Mouse (Mus musculus): ENCODE results near the gene Ifnk.
A peak's percentile ranks its signal among the peaks of the same experiment; 100 is the strongest.

Ifnk gene

DNA sequence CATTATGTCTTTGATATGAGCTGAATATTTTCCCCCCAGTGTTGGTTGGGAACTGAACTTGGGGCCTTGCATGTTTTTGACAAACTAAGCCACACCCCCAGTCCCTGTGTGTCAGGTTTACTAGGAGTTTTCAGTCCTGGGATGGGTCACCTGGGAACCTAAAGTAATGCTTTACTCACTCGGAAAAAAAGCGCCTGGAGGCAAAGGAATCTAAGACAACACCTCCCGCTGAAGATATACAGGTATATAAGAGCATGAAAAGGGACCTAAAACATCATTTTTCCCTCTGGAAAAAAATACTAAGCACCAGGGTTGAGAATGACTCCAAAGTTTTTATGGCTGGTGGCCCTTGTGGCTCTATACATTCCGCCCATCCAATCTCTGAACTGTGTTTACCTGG, at the start of gene Ifnk:
Gene Ifnk (plus strand): TSS at position 301 of the 400 bp plus-strand sequence.
- DNase-seq = peak; percentile 31

DNA sequence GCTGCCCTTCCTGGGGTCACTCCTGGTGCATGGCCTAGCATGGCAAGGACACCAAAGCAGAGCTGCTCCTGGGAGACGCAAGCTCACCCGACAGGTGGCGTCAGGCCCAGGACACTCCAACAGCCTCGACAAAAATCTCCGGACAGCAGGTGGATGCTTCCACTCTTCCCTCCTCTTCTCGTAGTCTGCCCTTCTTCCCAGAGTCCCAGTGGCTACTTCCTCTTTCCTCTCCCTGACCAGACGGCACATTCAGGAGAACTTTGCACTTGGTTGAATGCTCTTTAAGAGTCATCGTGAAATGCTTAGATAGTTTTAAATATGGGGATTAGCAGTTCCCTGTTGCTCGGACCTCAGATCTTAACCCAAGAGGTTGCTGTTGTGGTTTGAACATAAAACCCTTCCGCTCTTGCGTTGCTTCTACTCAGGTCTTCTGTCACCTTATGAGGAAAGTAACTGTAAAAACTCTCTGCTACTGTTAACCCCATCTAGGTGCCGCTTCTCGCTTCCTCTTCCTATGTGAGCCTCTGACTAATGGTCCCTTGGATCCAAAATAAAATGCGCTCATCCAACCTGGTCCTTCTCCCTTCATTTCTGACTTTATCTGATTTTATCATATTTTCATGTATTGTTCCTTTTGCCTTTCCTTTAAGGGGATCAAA, 46.6 kb upstream of the Ifnk start:
- DNase-seq = peak; percentile 67

DNA sequence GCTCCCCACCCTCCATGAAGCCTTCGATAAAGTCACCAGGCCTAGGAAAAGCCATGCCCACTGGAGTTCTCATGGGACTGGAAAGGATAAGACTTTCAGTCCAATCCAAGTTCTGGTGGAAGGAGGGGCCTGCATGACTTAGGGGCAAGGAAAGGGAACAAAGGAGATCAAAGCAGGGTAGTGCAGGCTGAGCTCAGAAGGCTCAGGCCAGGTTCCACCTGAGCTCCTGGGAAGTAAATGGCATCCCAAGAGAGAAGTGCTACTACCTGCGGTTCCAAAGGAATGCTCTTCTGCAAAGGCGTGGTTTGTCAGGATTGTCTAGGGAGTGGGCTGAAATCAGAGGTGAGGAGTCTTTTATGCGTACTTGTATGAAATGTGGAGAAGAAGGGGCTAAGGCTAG, 39.4 kb upstream of the Ifnk start:
- no peak for DNase-seq

DNA sequence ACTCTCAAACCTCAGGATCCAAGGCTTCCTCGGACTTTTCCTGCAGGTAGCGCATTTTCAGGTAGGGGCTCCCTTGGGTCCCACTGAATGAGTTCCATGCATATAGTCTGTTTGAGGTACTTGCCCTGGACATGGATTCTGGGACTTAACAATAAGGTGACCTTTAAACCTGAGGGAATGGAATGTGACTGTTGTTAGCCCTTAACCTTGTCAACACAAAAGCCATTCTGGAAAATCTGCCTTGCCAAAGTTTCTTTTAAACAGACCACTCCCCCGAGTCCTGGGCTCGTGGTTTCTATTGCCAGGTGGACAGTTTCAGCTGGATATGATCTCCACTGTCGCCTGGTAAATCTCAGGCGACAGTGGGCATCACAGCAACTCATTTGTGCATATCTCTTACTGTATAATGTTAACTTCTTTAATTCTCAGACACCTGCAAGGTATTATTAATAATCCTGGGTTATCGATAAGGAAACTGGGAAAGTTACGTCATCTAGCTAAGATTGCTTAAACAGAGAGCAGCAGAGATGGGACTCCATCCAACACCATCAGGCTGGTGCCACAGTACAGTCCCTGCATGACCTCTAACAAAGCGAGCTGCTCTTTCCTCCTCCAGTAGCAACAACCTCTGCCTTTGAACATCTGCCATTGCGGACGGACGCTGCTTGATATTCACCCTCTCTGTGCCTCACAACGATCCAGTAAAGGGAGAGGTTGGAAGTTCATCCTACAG, 38.2 kb upstream of the Ifnk start:
- peak; percentile 61 for DNase-seq

DNA sequence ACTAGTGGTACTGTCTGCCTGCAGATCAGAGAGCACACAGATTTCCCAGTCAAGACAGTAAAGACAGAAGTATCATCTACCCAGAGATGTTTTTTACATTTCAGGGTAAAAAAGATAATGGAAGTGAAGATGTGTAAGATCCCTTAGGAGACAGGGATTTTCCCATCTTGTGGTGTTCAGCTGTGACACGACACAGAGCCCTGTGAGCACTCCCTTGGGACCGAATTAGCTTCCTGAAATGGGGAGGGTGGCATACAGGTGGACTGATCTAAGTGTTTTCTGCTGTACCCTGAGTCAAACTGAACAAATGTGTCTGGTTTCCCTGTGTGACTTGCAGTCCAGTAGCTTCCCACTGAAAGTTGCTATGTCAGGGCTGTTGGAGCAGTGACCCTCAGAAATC, 36.9 kb upstream of the Ifnk start:
- no peak for DNase-seq

DNA sequence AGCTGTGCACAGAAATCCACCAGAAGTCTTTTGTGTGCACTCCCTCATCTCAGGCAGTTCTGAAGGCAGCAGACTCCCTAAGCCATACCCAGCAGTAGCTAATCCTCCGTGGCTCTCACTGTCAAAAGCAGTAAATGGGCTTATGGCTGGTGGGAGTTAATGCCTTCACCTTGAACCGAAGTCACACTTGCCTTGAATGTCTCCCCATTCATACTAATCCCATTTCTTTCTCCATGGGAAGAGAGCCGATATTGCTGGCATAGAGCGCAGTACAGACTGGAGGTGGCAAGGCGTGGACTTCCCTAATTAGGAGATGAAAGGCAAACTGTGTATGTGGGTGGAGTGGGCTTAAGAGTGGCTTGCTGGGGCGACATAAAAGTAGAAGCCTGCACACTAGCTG, 35.9 kb upstream of the Ifnk start:
- DNase-seq = peak; percentile 61

DNA sequence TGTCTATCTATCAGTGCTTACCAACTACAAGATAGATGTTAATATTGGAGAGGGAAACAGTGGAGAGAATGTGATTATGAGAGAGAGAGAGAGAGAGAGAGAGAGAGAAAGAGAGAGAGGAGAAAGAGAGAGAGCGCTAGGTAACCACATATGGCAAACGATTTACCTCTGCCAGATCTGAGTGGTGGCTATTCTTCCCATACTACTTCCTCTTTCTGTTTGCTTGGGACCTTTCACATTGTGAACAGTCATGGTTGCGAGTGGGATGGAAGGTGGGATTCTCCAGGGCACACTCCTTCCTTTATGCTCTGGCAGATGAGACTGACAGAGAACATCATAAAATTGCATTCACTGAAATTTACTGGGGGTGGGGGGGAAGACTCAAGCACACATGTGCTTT, 34.7 kb upstream of the Ifnk start:
- peak; percentile 70 for DNase-seq

DNA sequence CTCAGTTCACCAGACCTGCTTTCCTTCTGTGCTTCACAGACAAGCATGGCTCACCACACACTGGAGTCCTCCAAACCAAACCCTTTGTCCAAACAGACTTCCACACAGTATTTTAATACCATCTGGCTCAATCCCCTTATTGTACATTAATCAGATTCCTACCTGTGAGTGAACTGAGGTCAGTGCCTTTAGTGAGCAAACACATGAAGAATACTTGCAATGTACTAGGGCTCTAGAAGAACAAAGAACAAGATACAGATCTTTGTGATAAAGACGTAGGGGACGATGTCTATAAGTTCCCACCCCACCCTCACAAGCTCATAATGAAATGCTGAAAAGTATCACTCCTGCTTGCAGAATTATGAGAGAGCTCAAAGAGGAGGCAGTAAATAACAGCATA, 33.0 kb upstream of the Ifnk start:
- no peak for DNase-seq

DNA sequence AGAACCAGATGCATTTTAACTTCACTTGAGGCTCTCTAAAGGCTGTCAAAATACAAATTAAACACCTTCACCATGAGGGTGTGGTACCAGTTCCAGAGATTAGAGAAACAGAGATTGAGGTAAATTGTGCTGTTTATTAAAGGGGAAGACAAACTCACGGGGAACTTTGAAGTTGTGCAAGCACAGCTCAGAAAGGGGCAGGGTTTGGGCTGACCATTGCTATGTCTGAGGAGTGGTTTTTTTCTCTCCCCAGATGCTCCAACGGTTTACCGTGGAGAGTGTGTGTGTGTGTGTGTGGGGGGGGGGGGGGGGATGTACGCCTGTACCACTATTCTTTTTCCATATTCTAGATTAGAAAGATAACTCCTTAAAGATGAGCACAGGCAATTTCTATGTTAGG, 31.7 kb upstream of the Ifnk start:
- DNase-seq = peak; percentile 28

DNA sequence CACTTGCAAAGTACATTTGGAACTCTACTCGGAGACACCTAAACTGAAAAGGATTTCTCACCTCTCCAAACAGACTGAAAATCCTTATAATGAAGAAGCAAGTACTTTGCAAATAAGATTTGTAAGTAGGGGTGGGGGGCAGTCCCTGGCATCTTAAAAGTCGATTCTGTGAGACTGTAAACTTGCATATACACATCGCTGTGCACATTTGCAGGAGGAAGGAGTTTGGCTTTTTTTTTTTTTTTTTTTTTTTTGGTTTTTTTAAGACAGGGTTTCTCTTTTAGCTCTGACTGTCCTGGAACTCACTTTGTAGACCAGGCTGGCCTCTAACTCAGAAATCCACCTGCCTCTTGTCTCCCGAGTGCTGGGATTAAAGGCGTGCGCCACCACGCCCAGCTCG, 31.3 kb upstream of the Ifnk start:
- DNase-seq = no peak

DNA sequence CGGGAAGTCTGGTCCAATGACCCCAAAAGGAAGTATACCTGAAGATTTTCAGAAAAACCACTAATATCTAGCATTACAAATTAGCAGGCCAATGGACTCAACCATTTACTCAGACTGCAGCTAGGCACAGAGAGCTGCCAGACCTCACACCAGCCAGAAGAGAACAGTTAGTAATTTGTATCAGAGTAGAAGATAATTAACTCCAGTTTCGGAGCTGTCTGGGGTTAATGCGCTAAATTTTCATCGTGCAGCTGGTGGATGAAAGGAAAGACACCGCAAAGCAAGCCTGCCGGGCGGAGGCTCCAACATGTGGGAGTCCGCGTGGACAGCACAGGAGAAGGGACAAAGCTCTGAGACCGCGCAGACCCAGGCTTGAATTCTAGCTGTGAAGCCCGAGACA, 30.8 kb upstream of the Ifnk start:
- DNase-seq = peak; percentile 80

DNA sequence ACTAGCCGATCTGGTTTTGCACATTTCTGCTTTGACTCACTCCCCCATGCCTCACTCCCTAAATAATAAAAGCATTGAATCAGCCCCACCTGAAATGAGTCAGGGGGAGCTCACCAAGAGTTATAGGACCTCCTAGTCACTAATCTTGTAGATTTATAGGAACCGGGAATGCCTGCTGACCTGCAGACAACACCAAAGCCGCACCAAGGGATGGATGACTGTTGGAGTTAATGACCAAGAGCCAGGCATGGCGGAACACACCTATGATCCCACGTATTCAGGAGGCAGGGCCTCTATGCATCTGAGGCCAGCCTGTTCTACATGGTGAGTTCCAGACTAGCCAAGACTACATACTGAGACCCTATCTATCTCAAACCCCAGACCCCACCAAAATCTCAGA, 28.8 kb upstream of the Ifnk start:
- DNase-seq = peak; percentile 82

DNA sequence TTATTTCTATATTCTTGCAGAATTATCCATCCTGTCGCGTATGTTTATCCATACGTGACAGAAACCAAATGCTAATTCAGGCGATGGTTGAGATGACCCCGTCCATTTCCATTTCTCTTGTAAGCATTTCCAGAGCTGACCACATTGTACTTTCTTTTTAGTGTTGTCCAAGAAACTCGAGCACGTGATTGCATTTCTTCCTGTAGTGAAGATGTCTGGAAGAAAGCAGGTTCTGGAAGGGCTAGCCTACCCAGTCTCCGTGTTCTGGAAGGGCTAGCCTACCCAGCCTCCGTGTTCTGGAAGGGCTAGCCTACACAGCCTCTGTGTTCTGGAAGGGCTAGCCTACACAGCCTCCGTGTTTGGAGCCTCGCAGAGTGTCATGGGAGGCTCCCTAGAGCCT, 27.8 kb upstream of the Ifnk start:
- DNase-seq = no peak

DNA sequence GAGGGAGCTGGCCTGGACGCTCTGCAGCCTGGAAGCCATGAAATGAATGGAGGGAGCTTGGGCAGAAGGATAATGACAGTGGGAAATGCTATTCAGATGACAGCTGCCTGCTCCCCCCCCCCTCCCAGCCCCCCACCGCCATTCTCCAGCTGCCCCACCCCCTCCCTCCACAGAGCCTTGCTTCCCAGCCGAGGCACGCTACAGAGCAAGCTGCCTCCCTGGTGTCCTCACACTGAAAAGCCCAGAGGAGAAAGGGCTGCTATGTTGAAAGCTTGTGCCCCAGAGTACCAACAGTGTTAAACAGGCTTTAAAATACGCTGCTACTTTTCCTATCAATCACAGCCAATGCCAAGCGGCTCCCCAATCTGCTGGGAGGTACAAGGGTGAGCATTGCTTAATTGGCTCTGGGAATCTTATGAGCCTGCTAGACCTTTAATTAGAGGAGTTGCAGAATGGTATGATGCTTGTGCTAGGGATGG, 26.5 kb upstream of the Ifnk start:
- peak; percentile 56 for DNase-seq

DNA sequence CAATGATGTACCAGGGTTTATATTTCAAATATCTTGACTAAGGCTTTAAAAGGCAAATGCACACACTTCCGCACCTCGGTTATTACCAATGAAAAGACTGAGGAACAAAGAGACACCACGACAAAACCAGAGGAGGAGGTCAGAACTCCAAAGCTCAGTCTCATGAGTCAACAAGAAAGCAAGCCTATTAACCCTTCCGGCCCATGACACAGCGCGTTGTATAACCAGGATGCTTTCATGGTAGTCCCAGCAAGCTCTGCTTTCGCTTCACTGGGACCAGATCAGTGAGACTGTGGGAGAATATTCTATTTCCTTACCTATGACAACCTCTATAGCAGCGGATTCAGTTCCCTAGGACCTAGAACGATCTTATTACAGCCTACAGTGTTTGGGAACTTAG, 25.1 kb upstream of the Ifnk start:
- peak; percentile 39 for DNase-seq

DNA sequence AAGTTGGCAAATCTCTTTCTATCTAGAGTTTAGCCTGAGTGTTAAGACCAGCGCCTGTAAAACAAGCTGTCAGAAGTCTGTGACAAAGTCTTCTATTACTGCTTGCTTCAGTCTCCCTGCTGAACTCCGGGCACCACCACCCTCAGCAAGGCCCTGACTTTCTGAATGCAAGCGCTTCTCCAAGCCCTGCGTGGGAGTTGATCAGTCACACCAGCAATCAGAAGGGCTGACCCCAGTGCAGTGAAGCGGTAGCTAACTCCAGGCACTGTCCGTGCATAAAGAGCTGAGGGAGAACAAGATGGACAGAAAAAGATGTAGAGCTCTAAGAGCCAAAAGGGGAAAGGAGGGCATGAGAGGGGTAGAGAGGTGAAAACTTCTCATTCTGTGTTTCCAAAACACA, 24.1 kb upstream of the Ifnk start:
- peak; percentile 73 for DNase-seq

DNA sequence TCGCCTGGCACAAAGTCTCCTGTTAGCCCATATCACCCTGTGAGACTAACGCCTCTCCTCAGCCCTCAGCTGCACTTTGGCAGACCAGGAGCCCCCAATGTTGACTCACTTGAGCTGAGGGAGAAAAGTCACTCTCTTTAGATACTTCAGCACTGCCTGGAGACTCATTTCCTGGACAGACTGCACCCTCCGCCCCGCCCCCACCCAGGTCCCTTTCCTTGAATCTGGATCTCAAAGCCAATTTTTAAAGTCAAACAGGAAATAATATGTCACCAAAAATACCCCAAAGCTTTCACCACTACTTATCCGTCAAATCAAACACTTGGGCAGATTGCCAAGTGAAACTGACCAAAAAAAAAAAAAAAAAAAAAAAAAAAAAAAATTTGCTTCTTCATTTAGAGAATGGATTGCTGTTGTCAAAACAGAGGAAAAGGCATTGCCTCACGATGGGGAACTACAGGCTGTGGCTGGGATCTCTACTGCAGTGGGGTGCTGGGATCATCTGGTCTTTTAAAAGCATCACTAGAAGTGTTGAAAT, 21.4 kb upstream of the Ifnk start:
- peak; percentile 95 for DNase-seq

DNA sequence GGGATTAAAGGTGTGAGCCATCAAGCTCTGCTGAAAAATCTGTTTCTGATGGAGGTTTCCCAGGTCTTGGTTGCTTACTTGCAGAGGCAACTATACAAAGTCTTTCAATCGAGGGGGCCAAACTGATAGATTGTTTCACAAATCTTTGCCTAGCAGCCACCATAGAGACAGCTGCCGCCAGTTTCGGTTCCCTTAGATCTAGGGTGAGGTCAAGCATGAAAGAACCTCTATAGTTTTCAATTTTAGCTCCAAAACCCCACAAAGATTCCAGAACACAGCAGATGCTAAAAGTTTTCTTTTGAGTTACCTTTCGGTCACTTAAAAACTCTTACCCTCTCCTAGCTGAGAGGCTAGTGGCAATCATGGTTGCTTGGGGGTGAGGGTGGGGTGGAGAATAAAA, 20.3 kb upstream of the Ifnk start:
- DNase-seq = peak; percentile 93

DNA sequence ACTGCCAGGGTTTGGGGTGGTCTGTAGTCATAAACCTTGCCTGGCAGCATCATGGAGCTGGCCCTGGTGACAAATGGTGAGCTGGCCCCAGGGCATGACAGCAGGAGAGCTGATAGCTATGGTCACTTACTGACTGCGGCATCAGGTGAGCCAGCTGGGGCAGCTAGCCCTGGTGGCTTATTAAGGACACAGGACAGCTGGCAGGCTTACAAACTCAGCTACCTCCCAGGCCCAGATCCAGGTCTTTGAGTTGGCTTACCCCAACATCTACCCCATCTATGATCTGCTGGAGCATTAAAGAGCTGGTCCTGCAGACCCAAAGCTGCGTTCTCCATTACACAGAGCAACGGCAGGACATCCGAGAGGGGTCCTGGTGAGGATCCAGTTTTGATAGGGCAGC, 18.4 kb upstream of the Ifnk start:
- peak; percentile 81 for DNase-seq

DNA sequence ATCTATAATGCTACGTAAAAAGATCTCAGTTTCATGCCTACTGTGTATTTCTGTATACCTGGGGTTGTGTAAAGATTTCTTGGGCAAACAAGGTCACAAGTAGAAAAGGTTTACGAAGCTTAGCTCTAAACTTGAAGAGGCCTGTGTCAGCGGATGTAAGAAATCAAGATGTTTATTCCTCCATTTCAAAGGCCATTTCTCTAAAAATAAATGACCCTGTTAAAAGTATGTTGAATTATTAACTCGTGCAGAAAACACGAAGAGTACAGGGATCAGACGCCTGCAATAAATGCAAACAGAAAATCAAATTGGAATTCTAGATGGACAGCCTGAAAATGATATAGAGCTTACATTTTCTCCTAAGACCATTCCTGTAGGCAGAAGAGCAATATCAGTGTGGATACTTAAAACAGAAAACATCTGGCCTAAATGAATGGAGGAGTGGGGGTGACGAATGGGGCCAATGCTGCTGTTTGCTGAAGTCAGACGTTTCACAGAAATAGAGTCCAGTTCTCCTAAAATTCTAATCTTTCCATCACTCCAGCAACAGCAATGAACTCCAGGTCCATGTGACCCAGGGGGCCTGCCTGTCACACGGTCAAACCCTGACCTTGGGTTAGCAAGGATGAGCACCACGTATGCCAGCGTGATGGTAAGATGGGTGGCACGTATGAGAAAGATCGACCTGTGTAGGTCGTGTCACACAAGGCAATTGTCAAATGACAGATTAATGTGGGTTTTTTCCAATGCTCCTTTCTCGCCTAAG, 16.8 kb upstream of the Ifnk start:
- DNase-seq = peak; percentile 70

DNA sequence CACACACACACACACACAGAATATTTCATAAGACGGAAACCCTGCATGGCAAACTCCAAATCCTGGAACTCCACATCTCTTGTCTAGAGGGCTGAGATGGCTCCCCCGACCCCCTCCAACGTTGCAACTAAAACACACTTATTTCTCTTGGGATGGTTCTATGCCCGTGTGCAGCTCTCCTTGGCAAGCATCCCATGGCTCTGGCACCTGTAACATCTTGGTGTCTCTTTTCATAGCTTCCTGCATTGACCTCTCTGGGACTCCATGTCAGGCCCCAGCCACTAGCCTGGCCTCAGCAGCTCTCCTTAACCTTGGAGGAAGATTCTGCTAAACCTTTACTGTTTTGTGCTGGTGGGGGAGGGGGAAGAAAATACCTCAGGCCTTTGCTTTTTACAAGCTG, 16.1 kb upstream of the Ifnk start:
- DNase-seq = peak; percentile 86

DNA sequence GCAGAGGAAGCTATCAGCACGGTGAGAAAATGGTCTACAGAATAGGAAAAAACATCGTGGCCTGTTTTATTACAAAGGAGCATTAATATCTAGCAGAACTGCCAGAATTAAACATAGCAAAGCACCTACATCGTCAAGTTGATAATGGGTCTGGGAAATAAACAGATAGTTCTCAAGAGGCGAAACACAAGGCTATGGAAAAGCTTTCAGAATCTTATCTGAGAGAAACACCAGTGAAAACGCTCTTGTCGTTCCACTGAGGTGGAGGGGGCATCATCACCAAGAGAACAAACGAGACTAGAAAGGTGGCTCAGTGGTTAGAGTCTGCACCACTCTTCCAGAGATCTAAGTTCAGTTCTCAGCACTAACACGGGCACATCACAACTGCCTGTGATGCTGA, 14.9 kb upstream of the Ifnk start:
- no peak for DNase-seq

DNA sequence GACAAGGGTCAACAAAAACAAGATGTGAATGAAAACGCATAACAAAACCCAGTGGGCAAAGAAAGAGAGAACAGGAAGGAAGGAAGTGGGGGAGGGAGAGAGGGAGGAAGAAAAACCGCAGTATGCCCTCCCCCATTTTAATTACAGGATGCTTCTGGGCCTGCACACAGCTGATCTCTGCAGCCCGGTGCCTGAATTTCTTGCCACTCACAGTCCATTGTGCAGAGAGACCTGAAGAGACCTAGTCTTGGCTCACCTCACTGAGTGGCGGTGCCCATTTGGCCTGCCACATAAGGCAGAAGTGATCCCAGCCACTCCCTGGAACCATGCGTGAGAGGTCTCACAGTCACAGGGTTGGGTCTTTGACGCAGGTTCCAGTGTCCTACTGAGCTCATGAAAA, 13.8 kb upstream of the Ifnk start:
- peak; percentile 82 for DNase-seq

DNA sequence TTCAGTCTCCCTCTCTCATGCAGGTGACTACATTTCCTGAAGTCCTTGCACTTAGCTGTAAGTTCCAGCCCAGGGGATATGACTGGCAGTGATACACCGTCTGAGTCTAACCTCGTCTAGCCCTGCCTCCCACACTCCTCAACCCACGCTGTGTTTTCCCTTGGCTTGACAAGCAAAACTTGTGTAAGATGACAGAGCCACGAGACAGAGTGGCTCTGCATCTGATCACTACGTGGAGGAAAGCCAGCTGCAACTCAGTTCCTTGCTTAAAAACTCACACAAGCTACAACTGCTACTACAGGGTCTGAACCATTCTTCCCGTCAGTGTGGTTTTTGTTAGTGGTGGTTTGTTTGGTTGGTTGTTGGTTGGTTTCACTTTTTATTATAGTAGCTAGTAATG, 11.5 kb upstream of the Ifnk start:
- DNase-seq = no peak
